Mouse (Mus musculus): ENCODE measurements around the gene Paqr3. TPM values are rescaled to one million over a fixed set of nuclear protein-coding genes. Genes with fewer than 3 reads are reported as not detected.
A peak's percentile ranks its signal among the peaks of the same experiment; 100 is the strongest.

The Paqr3 gene
- polyA plus RNA-seq, 1 experiment from 2014 or later, result 3.4 TPM

GRCm38 (mm10) chr5:97075476-97076151 lies 35.8 kb downstream of the Paqr3 start:
- Histone ChIP-seq H3K27ac (ENCODE audit: low read depth) (no peak overlapping the region), H3K27me3 (ENCODE audit: insufficient read depth, low read length) (no peaks in the 10 kb centered on the region), H3K9ac (no peak overlapping the region), H3K4me3 (ENCODE audit: low read depth, low read length) (no peak overlapping the region), H3K4me2 (no peak overlapping the region), H3K9me3 (ENCODE audit: low read depth, low read length) (no peaks in the 10 kb centered on the region), H3K4me1 (ENCODE audit: insufficient read depth) (no peaks in the 10 kb centered on the region), H3K36me3 (ENCODE audit: insufficient read depth) (peaks cover 2% of the 10 kb centered on the region; the same call in 1 of the 2 replicates)
- DNase-seq (no peak), ATAC-seq (ENCODE audit: insufficient read depth) (no peak)
- no peak for TF ChIP-seq CTCF (IDR thresholded peaks at IDR 0.05; ENCODE audit: low read depth)
- WGBS, result 92% methylated on average over 11 of the region's 11 CpGs

GRCm38 (mm10) chr5:97065746-97066145 lies 45.6 kb downstream of the Paqr3 start:
- Histone ChIP-seq H3K36me3 (ENCODE audit: insufficient read depth) (peaks cover 31% of the 10 kb centered on the region), H3K27me3 (ENCODE audit: insufficient read depth, low read length) (no peaks in the 10 kb centered on the region), H3K4me2 (no peak overlapping the region), H3K9ac (no peak overlapping the region), H3K4me1 (ENCODE audit: insufficient read depth) (no peaks in the 10 kb centered on the region), H3K27ac (ENCODE audit: low read depth) (no peak overlapping the region), H3K9me3 (ENCODE audit: low read depth, low read length) (no peaks in the 10 kb centered on the region), H3K4me3 (ENCODE audit: low read depth, low read length) (no peak overlapping the region)
- no peak for ATAC-seq (ENCODE audit: insufficient read depth)
- DNase-seq, result no peak
- TF ChIP-seq CTCF (IDR thresholded peaks at IDR 0.05; ENCODE audit: low read depth), result no peak
- 90% methylated on average over 4 of the region's 4 CpGs for WGBS

- Histone ChIP-seq H3K27me3 (ENCODE audit: insufficient read depth, low read length) (no peaks in the 10 kb centered on the region), H3K9me3 (ENCODE audit: low read depth, low read length) (no peaks in the 10 kb centered on the region), H3K4me1 (ENCODE audit: insufficient read depth) (no peaks in the 10 kb centered on the region), H3K27ac (ENCODE audit: low read depth) (no peak overlapping the region), H3K4me2 (no peak overlapping the region), H3K36me3 (ENCODE audit: insufficient read depth) (peaks cover 30% of the 10 kb centered on the region), H3K9ac (no peak overlapping the region), H3K4me3 (ENCODE audit: low read depth, low read length) (no peak overlapping the region)
- WGBS, result 62% methylated on average over 1 of the region's 1 CpGs
- DNase-seq (no peak), ATAC-seq (ENCODE audit: insufficient read depth) (no peak)
- TF ChIP-seq CTCF (IDR thresholded peaks at IDR 0.05; ENCODE audit: low read depth), result no peak
Measured at GRCm38 (mm10) chr5:97062041-97062440, 49.4 kb downstream of the Paqr3 start.

- Histone ChIP-seq H3K4me3 (ENCODE audit: low read depth, low read length) (no peak overlapping the region), H3K36me3 (ENCODE audit: insufficient read depth) (peaks cover 28% of the 10 kb centered on the region), H3K27me3 (ENCODE audit: insufficient read depth, low read length) (no peaks in the 10 kb centered on the region), H3K27ac (ENCODE audit: low read depth) (no peak overlapping the region), H3K4me1 (ENCODE audit: insufficient read depth) (no peaks in the 10 kb centered on the region), H3K9ac (no peak overlapping the region), H3K4me2 (no peak overlapping the region), H3K9me3 (ENCODE audit: low read depth, low read length) (no peaks in the 10 kb centered on the region)
- ATAC-seq (ENCODE audit: insufficient read depth), result no peak
- 55% methylated on average over 3 of the region's 3 CpGs for WGBS
- no peak for TF ChIP-seq CTCF (IDR thresholded peaks at IDR 0.05; ENCODE audit: low read depth)
- DNase-seq, result no peak
Measured at GRCm38 (mm10) chr5:97060864-97061263, 50.5 kb downstream of the Paqr3 start.

DNA sequence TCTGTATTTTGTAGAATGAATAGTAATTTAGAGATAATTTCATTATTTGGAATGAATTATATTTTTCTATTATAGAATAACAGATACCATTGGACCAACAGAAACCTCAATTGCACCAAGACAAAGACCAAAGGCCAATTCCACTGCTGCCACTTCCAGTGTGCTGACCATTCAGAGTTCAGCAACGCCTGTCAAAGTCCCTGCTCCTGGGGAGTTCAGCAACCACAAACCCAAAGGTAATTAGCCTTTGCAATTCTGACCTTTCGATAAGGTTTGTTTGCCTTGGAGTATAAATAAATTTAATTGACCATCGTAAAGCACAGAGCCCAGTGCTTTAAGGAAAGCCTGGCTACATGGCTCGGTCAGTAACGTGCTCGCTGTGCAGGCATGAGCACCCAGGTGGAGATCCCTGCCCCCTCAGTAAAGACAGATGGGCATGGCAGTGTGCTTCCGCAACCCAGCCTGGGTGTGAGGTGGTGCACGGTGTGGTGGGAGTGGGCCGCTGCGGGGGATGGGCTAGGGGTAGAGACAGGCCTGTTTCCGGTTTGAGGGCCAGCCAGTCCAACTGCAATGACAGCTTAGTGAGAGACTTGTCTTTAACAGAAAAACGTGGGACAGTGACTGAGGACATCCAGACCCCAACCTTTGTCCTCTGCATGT lies 54.5 kb downstream of the Paqr3 start:
- TF ChIP-seq CTCF (IDR thresholded peaks at IDR 0.05; ENCODE audit: low read depth), result no peak
- WGBS, result 80% methylated on average over 12 of the region's 12 CpGs
- no peak overlapping the region for H3K4me2 ChIP-seq
- H3K27ac ChIP-seq (ENCODE audit: low read depth), result no peak overlapping the region
- H3K36me3 ChIP-seq (ENCODE audit: insufficient read depth), result peaks cover 23% of the 10 kb centered on the region
- H3K9ac ChIP-seq, result no peak overlapping the region
- DNase-seq (no peak), ATAC-seq (ENCODE audit: insufficient read depth) (no peak)
- no peaks in the 10 kb centered on the region for H3K9me3 ChIP-seq (ENCODE audit: low read depth, low read length)
- H3K27me3 ChIP-seq (ENCODE audit: insufficient read depth, low read length), result no peaks in the 10 kb centered on the region
- H3K4me1 ChIP-seq (ENCODE audit: insufficient read depth), result no peaks in the 10 kb centered on the region
- no peak overlapping the region for H3K4me3 ChIP-seq (ENCODE audit: low read depth, low read length)

DNA sequence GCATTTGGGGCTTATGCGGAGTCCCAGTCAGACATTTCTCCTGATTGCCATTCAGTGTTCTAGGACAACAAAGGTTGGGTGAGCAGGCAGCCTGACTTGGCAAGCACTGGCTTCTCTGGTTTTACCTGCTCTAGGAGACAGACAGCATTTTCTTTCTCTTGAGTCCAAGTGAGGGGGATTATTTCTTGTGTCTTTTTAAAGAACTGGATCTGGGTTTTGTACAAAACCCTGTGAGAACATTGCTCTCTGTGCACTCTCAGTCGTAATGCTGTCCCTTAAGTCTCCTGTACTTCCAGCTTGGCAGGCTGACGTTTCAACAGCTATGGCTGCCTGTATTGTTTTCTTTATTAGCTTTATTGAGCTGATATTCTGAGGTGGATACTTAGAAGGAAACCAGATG lies 55.0 kb downstream of the Paqr3 start:
- Histone ChIP-seq H3K27me3 (ENCODE audit: insufficient read depth, low read length) (no peaks in the 10 kb centered on the region), H3K9me3 (ENCODE audit: low read depth, low read length) (no peaks in the 10 kb centered on the region), H3K4me3 (ENCODE audit: low read depth, low read length) (no peak overlapping the region), H3K9ac (no peak overlapping the region), H3K27ac (ENCODE audit: low read depth) (no peak overlapping the region), H3K4me2 (no peak overlapping the region), H3K36me3 (ENCODE audit: insufficient read depth) (peaks cover 23% of the 10 kb centered on the region), H3K4me1 (ENCODE audit: insufficient read depth) (no peaks in the 10 kb centered on the region)
- 85% methylated on average over 3 of the region's 3 CpGs for WGBS
- no peak for TF ChIP-seq CTCF (IDR thresholded peaks at IDR 0.05; ENCODE audit: low read depth)
- no peak for DNase-seq
- no peak for ATAC-seq (ENCODE audit: insufficient read depth)

GRCm38 (mm10) chr5:97055511-97056068 lies 55.8 kb downstream of the Paqr3 start:
- TF ChIP-seq CTCF (IDR thresholded peaks at IDR 0.05; ENCODE audit: low read depth), result peak; percentile 78
- H3K27me3 ChIP-seq (ENCODE audit: insufficient read depth, low read length), result no peaks in the 10 kb centered on the region
- WGBS, result 2% methylated on average over 1 of the region's 1 CpGs
- DNase-seq (peak; percentile 90), ATAC-seq (ENCODE audit: insufficient read depth) (peak; percentile 31; the same call in 1 of the 2 replicates)
- peaks cover 24% of the 10 kb centered on the region for H3K36me3 ChIP-seq (ENCODE audit: insufficient read depth)
- no peaks in the 10 kb centered on the region for H3K9me3 ChIP-seq (ENCODE audit: low read depth, low read length)
- no peaks in the 10 kb centered on the region for H3K4me1 ChIP-seq (ENCODE audit: insufficient read depth)
- no peak overlapping the region for H3K4me2 ChIP-seq
- no peak overlapping the region for H3K9ac ChIP-seq
- no peak overlapping the region for H3K4me3 ChIP-seq (ENCODE audit: low read depth, low read length)
- no peak overlapping the region for H3K27ac ChIP-seq (ENCODE audit: low read depth)

Data from lung, embryonic 14.5 days (tissue).